Mouse (Mus musculus) small intestine, adult 2 months (tissue): Measurements from ENCODE around the gene Pgf.

Source experiments
- CTCF ChIP-seq: fragments of 200-500 bp; IDR thresholded peaks from 2 replicates; pipeline ENCODE4 v1.5.1; 2012; ENCODE audit warnings: low read depth, mild to moderate bottlenecking, control low read depth, inconsistent platforms, low read length, moderate library complexity, mixed read lengths; ENCODE audit not compliant: insufficient replicate concordance, insufficient read length; ENCODE audit errors: extremely low read depth
- POLR2A ChIP-seq: fragments of 200-500 bp; IDR thresholded peaks from 2 replicates; pipeline ENCODE4 v1.6.1; 2012; ENCODE audit warnings: low read depth, mild to moderate bottlenecking, control low read depth, inconsistent platforms, low read length, moderate library complexity

- TF ChIP-seq CTCF, result no peak
- no peak for TF ChIP-seq POLR2A
These were observed 12.6 kb downstream of the Pgf start for GRCm38 (mm10) chr12:85164996-85165395.
